Mouse (Mus musculus) liver, embryonic 13.5 days (tissue): ENCODE results near the gene Adgrb3. TPM values are rescaled to one million over a fixed set of nuclear protein-coding genes. Genes with fewer than 3 reads are reported as not detected.

Experiments
- ATAC-seq: fragments of 200-750 bp; cut with Nextera tagmentation; 2 replicates; pipeline ENCODE4 v1.8.0; 2017; ENCODE audit warnings: low read depth, mild to moderate bottlenecking, moderate number of reproducible peaks, moderate library complexity
- DNase-seq: peaks from one replicate; pipeline ENCODE4 v3.0.0; 2022
- H3K27ac ChIP-seq: fragments of 300-500 bp; sonication (generic); 2 replicates; pipeline ENCODE4 v1.5.1; 2015; ENCODE audit warnings: moderate library complexity, mild to moderate bottlenecking, inconsistent platforms
- H3K27me3 ChIP-seq: fragments of 300-500 bp; sonication (generic); 2 replicates; pipeline ENCODE4 v1.6.1; 2015; ENCODE audit warnings: mild to moderate bottlenecking, inconsistent platforms
- H3K36me3 ChIP-seq: fragments of 300-500 bp; sonication (generic); 2 replicates; pipeline ENCODE4 v1.6.1; 2015; ENCODE audit warnings: mild to moderate bottlenecking, inconsistent platforms
- H3K4me1 ChIP-seq: fragments of 300-500 bp; sonication (generic); replicated peaks from 2 replicates; pipeline ENCODE4 v1.6.1; 2015; ENCODE audit warnings: inconsistent platforms
- H3K4me2 ChIP-seq: fragments of 300-500 bp; sonication (generic); 2 replicates; pipeline ENCODE4 v1.6.1; 2015; ENCODE audit warnings: inconsistent platforms, mild to moderate bottlenecking, moderate library complexity
- H3K4me3 ChIP-seq: fragments of 300-500 bp; sonication (generic); replicated peaks from 2 replicates; pipeline ENCODE4 v1.5.1; 2015; ENCODE audit warnings: mild to moderate bottlenecking, inconsistent platforms
- H3K9ac ChIP-seq: fragments of 300-500 bp; sonication (generic); 2 replicates; pipeline ENCODE4 v1.6.1; 2015; ENCODE audit warnings: mild to moderate bottlenecking, inconsistent platforms
- H3K9me3 ChIP-seq: fragments of 300-500 bp; sonication (generic); replicated peaks from 2 replicates; pipeline ENCODE4 v1.6.1; 2016; ENCODE audit warnings: inconsistent platforms
- WGBS: fragments of 180-500 bp; shearing (Covaris S2); methylation state at CpG from one replicate; pipeline ENCODE4 v1.1.7; 2015; ENCODE audit not compliant: insufficient replicate concordance; 5-methylcytosine and 5-hydroxymethylcytosine counted together
- polyA plus RNA-seq: library from polyadenylated mRNA; unstranded; fragments of >200 nt; fragmentation: Nextera tagmentation; extraction: Ambion mirVana; gene quantifications from 2 replicates; pipeline ENCODE4 v1.2.1, GENCODE M21; 2015

Adgrb3 gene
- polyA plus RNA-seq, 1 experiment from 2014 or later, result 0.05 TPM

GRCm38 (mm10) chr1:25729844-25730243 is 99.7 kb downstream of the Adgrb3 start:
- H3K4me1 ChIP-seq, result no peaks in the 10 kb centered on the region
- 69% methylated on average over 5 of the region's 5 CpGs for WGBS
- no peak overlapping the region for H3K27ac ChIP-seq
- no peak overlapping the region for H3K4me2 ChIP-seq
- H3K9ac ChIP-seq, result no peak overlapping the region
- H3K9me3 ChIP-seq, result no peaks in the 10 kb centered on the region
- H3K36me3 ChIP-seq, result no peaks in the 10 kb centered on the region
- DNase-seq (no peak), ATAC-seq (no peak)
- H3K27me3 ChIP-seq, result no peaks in the 10 kb centered on the region
- H3K4me3 ChIP-seq, result no peak overlapping the region

GRCm38 (mm10) chr1:25711474-25711873 is 118.0 kb downstream of the Adgrb3 start:
- ATAC-seq (no peak), DNase-seq (no peak)
- Histone ChIP-seq H3K4me2 (no peak overlapping the region), H3K9ac (no peak overlapping the region), H3K4me3 (no peak overlapping the region), H3K36me3 (no peaks in the 10 kb centered on the region), H3K27me3 (no peaks in the 10 kb centered on the region), H3K9me3 (no peaks in the 10 kb centered on the region), H3K27ac (no peak overlapping the region), H3K4me1 (no peaks in the 10 kb centered on the region)
- 26% methylated on average over 1 of the region's 1 CpGs for WGBS

GRCm38 (mm10) chr1:25706299-25706698 is 123.2 kb downstream of the Adgrb3 start:
- Histone ChIP-seq H3K36me3 (no peaks in the 10 kb centered on the region), H3K27me3 (no peaks in the 10 kb centered on the region), H3K9me3 (no peaks in the 10 kb centered on the region), H3K4me3 (no peak overlapping the region), H3K4me1 (no peaks in the 10 kb centered on the region), H3K4me2 (no peak overlapping the region), H3K9ac (no peak overlapping the region), H3K27ac (no peak overlapping the region)
- no peak for ATAC-seq
- 60% methylated on average over 2 of the region's 2 CpGs for WGBS
- DNase-seq, result no peak

- DNase-seq, result no peak
- no peaks in the 10 kb centered on the region for H3K9me3 ChIP-seq
- H3K4me1 ChIP-seq, result no peaks in the 10 kb centered on the region
- H3K4me3 ChIP-seq, result no peak overlapping the region
- no peak overlapping the region for H3K9ac ChIP-seq
- WGBS, result 63% methylated on average over 6 of the region's 6 CpGs
- no peak overlapping the region for H3K4me2 ChIP-seq
- H3K36me3 ChIP-seq, result no peaks in the 10 kb centered on the region
- no peak overlapping the region for H3K27ac ChIP-seq
- no peak for ATAC-seq
- no peaks in the 10 kb centered on the region for H3K27me3 ChIP-seq
Measured at GRCm38 (mm10) chr1:25698702-25699250, 130.7 kb downstream of the Adgrb3 start.

GRCm38 (mm10) chr1:25697179-25697578 is 132.3 kb downstream of the Adgrb3 start:
- no peak overlapping the region for H3K9ac ChIP-seq
- no peak overlapping the region for H3K27ac ChIP-seq
- no peak overlapping the region for H3K4me3 ChIP-seq
- no peaks in the 10 kb centered on the region for H3K36me3 ChIP-seq
- WGBS, result 79% methylated on average over 4 of the region's 4 CpGs
- H3K27me3 ChIP-seq, result no peaks in the 10 kb centered on the region
- H3K9me3 ChIP-seq, result no peaks in the 10 kb centered on the region
- H3K4me1 ChIP-seq, result no peaks in the 10 kb centered on the region
- no peak for DNase-seq
- no peak for ATAC-seq
- H3K4me2 ChIP-seq, result no peak overlapping the region

- no peaks in the 10 kb centered on the region for H3K4me1 ChIP-seq
- H3K4me3 ChIP-seq, result no peak overlapping the region
- H3K9me3 ChIP-seq, result no peaks in the 10 kb centered on the region
- no peak for DNase-seq
- no peak overlapping the region for H3K9ac ChIP-seq
- no peak overlapping the region for H3K27ac ChIP-seq
- WGBS, result 48% methylated on average over 3 of the region's 3 CpGs
- H3K4me2 ChIP-seq, result no peak overlapping the region
- H3K36me3 ChIP-seq, result no peaks in the 10 kb centered on the region
- no peak for ATAC-seq
- H3K27me3 ChIP-seq, result no peaks in the 10 kb centered on the region
Measured at GRCm38 (mm10) chr1:25696771-25697170, 132.7 kb downstream of the Adgrb3 start.

GRCm38 (mm10) chr1:25682118-25682517 is 147.4 kb downstream of the Adgrb3 start:
- ATAC-seq, result no peak
- Histone ChIP-seq H3K9me3 (no peaks in the 10 kb centered on the region), H3K9ac (no peak overlapping the region), H3K4me3 (no peak overlapping the region), H3K36me3 (no peaks in the 10 kb centered on the region), H3K27ac (no peak overlapping the region), H3K4me2 (no peak overlapping the region), H3K27me3 (no peaks in the 10 kb centered on the region), H3K4me1 (no peaks in the 10 kb centered on the region)
- no peak for DNase-seq
- WGBS, result 54% methylated on average over 3 of the region's 3 CpGs

GRCm38 (mm10) chr1:25679656-25680055 is 149.9 kb downstream of the Adgrb3 start:
- DNase-seq (no peak), ATAC-seq (no peak)
- Histone ChIP-seq H3K4me2 (no peak overlapping the region), H3K27me3 (no peaks in the 10 kb centered on the region), H3K36me3 (no peaks in the 10 kb centered on the region), H3K4me1 (no peaks in the 10 kb centered on the region), H3K9me3 (no peaks in the 10 kb centered on the region), H3K27ac (no peak overlapping the region), H3K4me3 (no peak overlapping the region), H3K9ac (no peak overlapping the region)
- 41% methylated on average over 2 of the region's 2 CpGs for WGBS

GRCm38 (mm10) chr1:25652717-25653116 is 176.8 kb downstream of the Adgrb3 start:
- H3K27ac ChIP-seq, result no peak overlapping the region
- WGBS, result 70% methylated on average over 1 of the region's 1 CpGs

GRCm38 (mm10) chr1:25644256-25644655 is 185.3 kb downstream of the Adgrb3 start:
- 65% methylated on average over 5 of the region's 5 CpGs for WGBS
- DNase-seq (no peak), ATAC-seq (no peak)
- no peak overlapping the region for H3K4me3 ChIP-seq
- no peak overlapping the region for H3K4me2 ChIP-seq
- no peaks in the 10 kb centered on the region for H3K4me1 ChIP-seq
- H3K36me3 ChIP-seq, result no peaks in the 10 kb centered on the region
- H3K9ac ChIP-seq, result no peak overlapping the region
- H3K9me3 ChIP-seq, result no peaks in the 10 kb centered on the region
- no peaks in the 10 kb centered on the region for H3K27me3 ChIP-seq
- no peak overlapping the region for H3K27ac ChIP-seq

More at GRCm38 (mm10) chr1:25652717-25653116, 176.8 kb downstream of the Adgrb3 start:
- no peaks in the 10 kb centered on the region for H3K36me3 ChIP-seq
- ATAC-seq (no peak), DNase-seq (no peak)
- no peaks in the 10 kb centered on the region for H3K9me3 ChIP-seq
- no peak overlapping the region for H3K4me2 ChIP-seq
- no peak overlapping the region for H3K9ac ChIP-seq
- H3K27me3 ChIP-seq, result no peaks in the 10 kb centered on the region
- no peaks in the 10 kb centered on the region for H3K4me1 ChIP-seq
- H3K4me3 ChIP-seq, result no peak overlapping the region

- no peak overlapping the region for H3K4me2 ChIP-seq
- no peaks in the 10 kb centered on the region for H3K36me3 ChIP-seq
- ATAC-seq (no peak), DNase-seq (no peak)
- H3K27me3 ChIP-seq, result no peaks in the 10 kb centered on the region
- H3K27ac ChIP-seq, result no peak overlapping the region
- no peaks in the 10 kb centered on the region for H3K4me1 ChIP-seq
- H3K9me3 ChIP-seq, result no peaks in the 10 kb centered on the region
- WGBS, result 49% methylated on average over 4 of the region's 4 CpGs
- no peak overlapping the region for H3K4me3 ChIP-seq
- no peak overlapping the region for H3K9ac ChIP-seq
Measured at GRCm38 (mm10) chr1:25621458-25621857, 208.0 kb downstream of the Adgrb3 start.

- no peak for DNase-seq
Measured at GRCm38 (mm10) chr1:25616954-25617353, 212.6 kb downstream of the Adgrb3 start.

More at GRCm38 (mm10) chr1:25616954-25617353, 212.6 kb downstream of the Adgrb3 start:
- no peaks in the 10 kb centered on the region for H3K36me3 ChIP-seq
- no peak overlapping the region for H3K27ac ChIP-seq
- no peak overlapping the region for H3K9ac ChIP-seq
- H3K9me3 ChIP-seq, result no peaks in the 10 kb centered on the region
- no peak overlapping the region for H3K4me2 ChIP-seq
- no peak for ATAC-seq
- H3K4me1 ChIP-seq, result no peaks in the 10 kb centered on the region
- no peak overlapping the region for H3K4me3 ChIP-seq
- H3K27me3 ChIP-seq, result no peaks in the 10 kb centered on the region
